Mouse (Mus musculus): ENCODE data around the gene Map3k14. TPM values are rescaled to one million over a fixed set of nuclear protein-coding genes. Genes with fewer than 3 reads are reported as not detected.
"Not testable (repeated sequence)": the region's sequence is repeated elsewhere in the genome, so short reads cannot be mapped to it uniquely, and the experiment has no call there.

The Map3k14 gene
- polyA plus RNA-seq, 1 experiment from 2014 or later = 5.1 TPM

GRCm38 (mm10) chr11:103294066-103294465 is 26.8 kb upstream of the Map3k14 start:
- WGBS = 52% methylated on average over 6 of the region's 6 CpGs
- peak overlapping the region; percentile 69; the same call in 1 of the 2 replicates for H3K27ac ChIP-seq (replicated peaks)

GRCm38 (mm10) chr11:103292890-103293287 is 25.6 kb upstream of the Map3k14 start:
- Histone ChIP-seq H3K27me3 (no peaks in the 10 kb centered on the region), H3K4me1 (peaks cover 30% of the 10 kb centered on the region), H3K9ac (no peak overlapping the region), H3K36me3 (no peaks in the 10 kb centered on the region), H3K9me3 (replicated peaks) (no peaks in the 10 kb centered on the region), H3K27ac (replicated peaks) (peak overlapping the region; percentile 68), H3K4me2 (replicated peaks) (no peak overlapping the region), H3K4me3 (replicated peaks) (no peak overlapping the region)
- ATAC-seq (ENCODE audit: insufficient number of reproducible peaks, low FRiP score, low TSS enrichment, low read depth) = no peak
- 73% methylated on average over 5 of the region's 5 CpGs for WGBS

More at GRCm38 (mm10) chr11:103294066-103294465, 26.8 kb upstream of the Map3k14 start:
- Histone ChIP-seq H3K4me2 (replicated peaks) (no peak overlapping the region), H3K27me3 (no peaks in the 10 kb centered on the region), H3K9me3 (replicated peaks) (no peaks in the 10 kb centered on the region), H3K36me3 (no peaks in the 10 kb centered on the region), H3K4me1 (peaks cover 21% of the 10 kb centered on the region), H3K9ac (no peak overlapping the region), H3K4me3 (replicated peaks) (no peak overlapping the region)
- no peak; the same call in 1 of the 2 replicates for ATAC-seq (ENCODE audit: insufficient number of reproducible peaks, low FRiP score, low TSS enrichment, low read depth)

- no peak overlapping the region for H3K4me3 ChIP-seq (replicated peaks)
- H3K9me3 ChIP-seq (replicated peaks) = no peaks in the 10 kb centered on the region
- WGBS = 15% methylated on average over 14 of the region's 14 CpGs
- H3K27ac ChIP-seq (replicated peaks) = peak overlapping the region; percentile 68
- ATAC-seq (ENCODE audit: insufficient number of reproducible peaks, low FRiP score, low TSS enrichment, low read depth) = peak; percentile 43; the same call in 1 of the 2 replicates
- H3K4me2 ChIP-seq (replicated peaks) = no peak overlapping the region
- no peaks in the 10 kb centered on the region for H3K27me3 ChIP-seq
- no peaks in the 10 kb centered on the region for H3K36me3 ChIP-seq
- H3K4me1 ChIP-seq = peaks cover 30% of the 10 kb centered on the region
- no peak overlapping the region for H3K9ac ChIP-seq
Observed at GRCm38 (mm10) chr11:103292152-103292889, 25.0 kb upstream of the Map3k14 start.

- not testable (repeated sequence) for H3K27ac ChIP-seq (replicated peaks); ATAC-seq (ENCODE audit: insufficient number of reproducible peaks, low FRiP score, low TSS enrichment, low read depth); H3K4me2 ChIP-seq (replicated peaks); H3K36me3 ChIP-seq; H3K9me3 ChIP-seq (replicated peaks); H3K4me3 ChIP-seq (replicated peaks); H3K9ac ChIP-seq; H3K27me3 ChIP-seq
- H3K4me1 ChIP-seq = peaks cover 37% of the 10 kb centered on the region
- WGBS = 91% methylated on average over 7 of the region's 7 CpGs
Observed at GRCm38 (mm10) chr11:103290841-103291240, 23.6 kb upstream of the Map3k14 start.

GRCm38 (mm10) chr11:103288291-103288963 is 21.2 kb upstream of the Map3k14 start:
- H3K9me3 ChIP-seq (replicated peaks) = no peaks in the 10 kb centered on the region
- peak overlapping the region; percentile 61 for H3K27ac ChIP-seq (replicated peaks)
- no peak overlapping the region for H3K4me3 ChIP-seq (replicated peaks)
- 0 out of 2 replicates have a peak, but pooled peaks have one; percentile 15 for ATAC-seq (ENCODE audit: insufficient number of reproducible peaks, low FRiP score, low TSS enrichment, low read depth)
- no peak overlapping the region for H3K9ac ChIP-seq
- H3K4me2 ChIP-seq (replicated peaks) = no peak overlapping the region
- H3K4me1 ChIP-seq = peaks cover 32% of the 10 kb centered on the region
- no peaks in the 10 kb centered on the region for H3K36me3 ChIP-seq
- no peaks in the 10 kb centered on the region for H3K27me3 ChIP-seq
- WGBS = 49% methylated on average over 16 of the region's 16 CpGs

- Histone ChIP-seq H3K27me3 (no peaks in the 10 kb centered on the region), H3K27ac (replicated peaks) (no peak overlapping the region), H3K9ac (no peak overlapping the region), H3K4me2 (replicated peaks) (no peak overlapping the region), H3K36me3 (no peaks in the 10 kb centered on the region), H3K4me1 (peaks cover 19% of the 10 kb centered on the region), H3K9me3 (replicated peaks) (no peaks in the 10 kb centered on the region), H3K4me3 (replicated peaks) (no peak overlapping the region)
- ATAC-seq (ENCODE audit: insufficient number of reproducible peaks, low FRiP score, low TSS enrichment, low read depth) = no peak
- 95% methylated on average over 5 of the region's 5 CpGs for WGBS
Observed at GRCm38 (mm10) chr11:103286910-103287309, 19.6 kb upstream of the Map3k14 start.

GRCm38 (mm10) chr11:103285951-103286350 is 18.7 kb upstream of the Map3k14 start:
- Histone ChIP-seq H3K36me3 (no peaks in the 10 kb centered on the region), H3K9ac (no peak overlapping the region), H3K9me3 (replicated peaks) (no peaks in the 10 kb centered on the region), H3K27me3 (no peaks in the 10 kb centered on the region), H3K4me1 (peaks cover 18% of the 10 kb centered on the region), H3K27ac (replicated peaks) (peak overlapping the region; percentile 60), H3K4me3 (replicated peaks) (no peak overlapping the region), H3K4me2 (replicated peaks) (no peak overlapping the region)
- peak; percentile 55; the same call in 1 of the 2 replicates for ATAC-seq (ENCODE audit: insufficient number of reproducible peaks, low FRiP score, low TSS enrichment, low read depth)
- 36% methylated on average over 6 of the region's 6 CpGs for WGBS

- Histone ChIP-seq H3K9ac (no peak overlapping the region), H3K4me1 (peaks cover 18% of the 10 kb centered on the region), H3K27ac (replicated peaks) (no peak overlapping the region), H3K36me3 (no peaks in the 10 kb centered on the region), H3K4me2 (replicated peaks) (no peak overlapping the region), H3K27me3 (no peaks in the 10 kb centered on the region), H3K9me3 (replicated peaks) (no peaks in the 10 kb centered on the region), H3K4me3 (replicated peaks) (no peak overlapping the region)
- WGBS = 72% methylated on average over 10 of the region's 10 CpGs
- no peak for ATAC-seq (ENCODE audit: insufficient number of reproducible peaks, low FRiP score, low TSS enrichment, low read depth)
Observed at GRCm38 (mm10) chr11:103285276-103285675, 18.0 kb upstream of the Map3k14 start.

- Histone ChIP-seq H3K4me1 (peaks cover 8% of the 10 kb centered on the region), H3K9me3 (replicated peaks) (no peaks in the 10 kb centered on the region), H3K4me2 (replicated peaks) (no peak overlapping the region), H3K36me3 (no peaks in the 10 kb centered on the region), H3K4me3 (replicated peaks) (no peak overlapping the region), H3K9ac (no peak overlapping the region), H3K27ac (replicated peaks) (no peak overlapping the region), H3K27me3 (no peaks in the 10 kb centered on the region)
- ATAC-seq (ENCODE audit: insufficient number of reproducible peaks, low FRiP score, low TSS enrichment, low read depth) = no peak
- WGBS = 59% methylated on average over 7 of the region's 7 CpGs
Observed at GRCm38 (mm10) chr11:103281784-103282183, 14.5 kb upstream of the Map3k14 start.

GRCm38 (mm10) chr11:103276450-103276849 is 9.2 kb upstream of the Map3k14 start:
- H3K4me3 ChIP-seq (replicated peaks) = no peak overlapping the region
- no peak overlapping the region for H3K4me2 ChIP-seq (replicated peaks)
- H3K36me3 ChIP-seq = no peaks in the 10 kb centered on the region
- H3K27ac ChIP-seq (replicated peaks) = no peak overlapping the region
- H3K4me1 ChIP-seq = 0 out of 2 replicates have a peak, but pooled peaks cover 3% of the 10 kb centered on the region
- H3K27me3 ChIP-seq = no peaks in the 10 kb centered on the region
- no peak overlapping the region for H3K9ac ChIP-seq
- ATAC-seq (ENCODE audit: insufficient number of reproducible peaks, low FRiP score, low TSS enrichment, low read depth) = no peak
- H3K9me3 ChIP-seq (replicated peaks) = no peaks in the 10 kb centered on the region
- WGBS = 88% methylated on average over 8 of the region's 8 CpGs

- 86% methylated on average over 3 of the region's 3 CpGs for WGBS
- no peak overlapping the region for H3K4me3 ChIP-seq (replicated peaks)
- ATAC-seq (ENCODE audit: insufficient number of reproducible peaks, low FRiP score, low TSS enrichment, low read depth) = no peak
Observed at GRCm38 (mm10) chr11:103272888-103273287, 5.6 kb upstream of the Map3k14 start.

More at GRCm38 (mm10) chr11:103272888-103273287, 5.6 kb upstream of the Map3k14 start:
- H3K36me3 ChIP-seq = no peaks in the 10 kb centered on the region
- no peak overlapping the region for H3K4me2 ChIP-seq (replicated peaks)
- H3K9me3 ChIP-seq (replicated peaks) = no peaks in the 10 kb centered on the region
- no peak overlapping the region for H3K9ac ChIP-seq
- H3K27ac ChIP-seq (replicated peaks) = no peak overlapping the region
- H3K4me1 ChIP-seq = peaks cover 18% of the 10 kb centered on the region
- no peaks in the 10 kb centered on the region for H3K27me3 ChIP-seq
